Mouse (Mus musculus) cortical plate, adult 2 months (tissue): ENCODE results near the gene Bcorl1.

Source experiments
- CTCF ChIP-seq: fragments of 200-500 bp; IDR thresholded peaks from 2 replicates; pipeline ENCODE4 v1.5.1; 2011; ENCODE audit warnings: mild to moderate bottlenecking, control low read depth, low read length; ENCODE audit not compliant: insufficient read depth; ENCODE audit errors: extremely low read depth
- POLR2A ChIP-seq: fragments of 200-500 bp; IDR thresholded peaks from 2 replicates; pipeline ENCODE4 v1.6.1; 2011; ENCODE audit warnings: mild to moderate bottlenecking, low read length, control low read depth; ENCODE audit not compliant: insufficient read depth; ENCODE audit errors: extremely low read depth

DNA sequence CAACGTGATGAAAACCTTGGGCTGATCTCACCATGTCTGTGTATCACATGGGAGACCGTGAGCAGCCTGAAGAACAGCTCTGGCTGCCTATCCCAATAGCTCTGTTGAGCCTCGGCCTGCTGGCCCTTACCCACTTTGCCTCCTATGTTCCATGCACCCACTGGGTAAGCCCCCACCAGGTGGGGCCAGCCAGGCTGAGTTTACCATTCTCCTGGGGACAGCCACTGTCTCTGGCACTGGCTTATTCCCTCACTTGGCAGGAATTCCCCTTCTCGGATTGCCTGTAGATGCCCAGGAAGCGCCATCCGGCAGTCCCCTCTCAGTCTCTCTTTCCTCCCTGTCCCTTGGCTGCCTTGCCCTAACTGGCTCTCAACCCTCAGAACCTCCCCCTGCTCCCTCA, 115.8 kb downstream of the Bcorl1 start:
- TF ChIP-seq CTCF (no peak), POLR2A (no peak)
